Mouse (Mus musculus) forelimb bud, embryonic 11.5 days (tissue): ENCODE results near the gene Gga3.
"Not testable (repeated sequence)": the region's sequence is repeated elsewhere in the genome, so short reads cannot be mapped to it uniquely, and the experiment has no call there.

Experiments
- DNase-seq: peaks from one replicate; pipeline ENCODE4 v3.0.0-alpha.2; 2012; ENCODE audit warnings: low read depth, low spot score

Gene Gga3

GRCm38 (mm10) chr11:115603476-115604303, at the start of gene Gga3, which contains the start of gene Mrps7:
Gene Gga3, minus strand, starts transcription at chr11:115604051.
Gene Mrps7, plus strand, starts transcription at chr11:115603925.
- DNase-seq = peak; percentile 83

GRCm38 (mm10) chr11:115653194-115653593, 49.3 kb upstream of the Gga3 start:
- DNase-seq = no peak

- no peak for DNase-seq
These were observed 47.8 kb upstream of the Gga3 start for GRCm38 (mm10) chr11:115651680-115652079.

GRCm38 (mm10) chr11:115649706-115650105, 45.9 kb upstream of the Gga3 start:
- DNase-seq = no peak

GRCm38 (mm10) chr11:115647459-115647858, 43.6 kb upstream of the Gga3 start:
- peak; percentile 81 for DNase-seq

- DNase-seq = no peak
These were observed 42.6 kb upstream of the Gga3 start for GRCm38 (mm10) chr11:115646439-115646838.

GRCm38 (mm10) chr11:115645498-115645897, 41.6 kb upstream of the Gga3 start:
- DNase-seq = not testable (repeated sequence)

- no peak for DNase-seq
These were observed 40.5 kb upstream of the Gga3 start for GRCm38 (mm10) chr11:115644308-115644707.

- DNase-seq = no peak
These were observed 39.4 kb upstream of the Gga3 start for GRCm38 (mm10) chr11:115643265-115643664.

- DNase-seq = no peak
These were observed 38.9 kb upstream of the Gga3 start for GRCm38 (mm10) chr11:115642705-115643104.

GRCm38 (mm10) chr11:115641664-115642036, 37.8 kb upstream of the Gga3 start:
- DNase-seq = no peak

- no peak for DNase-seq
These were observed 37.3 kb upstream of the Gga3 start for GRCm38 (mm10) chr11:115640978-115641663.

GRCm38 (mm10) chr11:115640311-115640828, 36.5 kb upstream of the Gga3 start:
- DNase-seq = no peak

- no peak for DNase-seq
These were observed 35.7 kb upstream of the Gga3 start for GRCm38 (mm10) chr11:115639540-115639939.

GRCm38 (mm10) chr11:115638498-115639409, 34.9 kb upstream of the Gga3 start:
- DNase-seq = no peak

GRCm38 (mm10) chr11:115636960-115637359, 33.1 kb upstream of the Gga3 start:
- no peak for DNase-seq

- DNase-seq = no peak
These were observed 31.6 kb upstream of the Gga3 start for GRCm38 (mm10) chr11:115635484-115635883.

GRCm38 (mm10) chr11:115635041-115635440, 31.2 kb upstream of the Gga3 start:
- DNase-seq = no peak

- no peak for DNase-seq
These were observed 30.3 kb upstream of the Gga3 start for GRCm38 (mm10) chr11:115634109-115634508.

GRCm38 (mm10) chr11:115632862-115633261, 29.0 kb upstream of the Gga3 start:
- DNase-seq = no peak

GRCm38 (mm10) chr11:115632247-115632646, 28.4 kb upstream of the Gga3 start:
- DNase-seq = no peak

GRCm38 (mm10) chr11:115631505-115631890, 27.6 kb upstream of the Gga3 start:
- peak; percentile 48 for DNase-seq
